Mouse (Mus musculus) 416B (cell line): ENCODE results near the gene Clec12a.
A peak's percentile ranks its signal among the peaks of the same experiment; 100 is the strongest.

Experiments
- DNase-seq: peaks from one replicate; pipeline ENCODE4 v3.0.0; 2011; ENCODE audit warnings: low read depth

Clec12a gene

GRCm38 (mm10) chr6:129374937-129375471, 32.5 kb downstream of the Clec12a start:
- peak; percentile 57 for DNase-seq

DNA sequence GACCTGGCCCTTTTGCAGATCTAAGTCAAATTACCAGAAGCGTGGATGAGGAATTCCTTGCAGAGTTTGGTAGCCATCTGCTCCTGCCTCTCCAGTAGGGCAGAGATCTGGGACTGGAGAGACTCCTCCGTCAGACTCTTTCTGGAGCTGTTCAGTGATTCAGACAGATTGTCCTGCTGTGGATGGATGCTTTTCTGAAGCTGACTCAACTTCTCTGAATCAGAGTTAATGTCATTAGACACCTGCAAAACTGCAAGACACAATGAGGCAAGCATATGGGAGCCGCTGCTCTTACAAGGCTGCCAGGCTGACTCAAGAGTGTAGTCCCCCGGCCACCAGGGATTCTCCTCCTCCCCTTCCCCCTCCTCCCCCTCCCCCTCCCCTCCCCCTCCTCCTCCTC, 38.0 kb downstream of the Clec12a start:
- DNase-seq, result no peak

- no peak for DNase-seq
Observed at GRCm38 (mm10) chr6:129381736-129382135, 39.2 kb downstream of the Clec12a start.

GRCm38 (mm10) chr6:129383466-129383865, 41.0 kb downstream of the Clec12a start:
- DNase-seq, result no peak

DNA sequence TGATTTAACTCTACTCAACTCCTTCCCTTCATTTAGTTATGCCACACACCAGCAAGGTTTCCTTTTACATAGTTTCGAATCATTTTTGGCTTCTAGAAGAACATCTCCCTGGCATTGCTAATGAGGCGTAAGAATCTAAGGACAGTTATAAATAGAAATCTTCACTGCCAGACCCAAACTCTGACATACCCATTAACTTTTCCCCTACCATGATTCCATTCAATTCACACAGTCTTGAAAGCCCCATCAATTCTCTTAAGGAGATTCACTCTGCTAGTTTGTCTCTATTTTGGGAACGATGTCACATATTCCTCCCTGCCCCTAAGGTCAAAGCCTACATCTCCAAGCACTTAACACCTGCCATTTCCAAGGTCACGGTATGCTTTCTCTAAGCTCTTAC, 42.5 kb downstream of the Clec12a start:
- DNase-seq, result no peak

DNA sequence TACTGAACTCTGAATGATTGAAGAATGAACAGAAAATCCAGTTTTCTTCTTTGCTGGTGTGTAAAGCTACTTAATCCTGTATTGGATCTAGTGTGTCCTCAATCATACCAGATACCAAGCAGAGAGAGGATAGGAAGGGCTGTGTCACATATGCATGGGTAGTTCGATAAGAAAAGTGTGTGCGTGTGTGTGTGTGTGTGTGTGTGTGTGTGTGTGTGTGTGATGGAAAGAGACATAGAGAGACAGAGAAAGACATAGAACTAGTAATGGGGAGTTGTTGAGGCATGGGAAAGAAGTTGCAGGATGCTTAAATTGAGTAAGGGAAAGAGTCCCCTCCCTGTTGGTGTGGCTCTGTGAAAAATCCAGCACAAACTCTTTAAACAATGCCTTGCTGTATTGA, 43.3 kb downstream of the Clec12a start, which contains the start of gene Clec12b:
Gene Clec12b (minus strand): TSS at position 101 of the 400 bp plus-strand sequence.
- no peak for DNase-seq

- DNase-seq, result peak; percentile 68
Observed at GRCm38 (mm10) chr6:129393087-129393720, 50.7 kb downstream of the Clec12a start.

- no peak for DNase-seq
Observed at GRCm38 (mm10) chr6:129393732-129394131, 51.2 kb downstream of the Clec12a start.

DNA sequence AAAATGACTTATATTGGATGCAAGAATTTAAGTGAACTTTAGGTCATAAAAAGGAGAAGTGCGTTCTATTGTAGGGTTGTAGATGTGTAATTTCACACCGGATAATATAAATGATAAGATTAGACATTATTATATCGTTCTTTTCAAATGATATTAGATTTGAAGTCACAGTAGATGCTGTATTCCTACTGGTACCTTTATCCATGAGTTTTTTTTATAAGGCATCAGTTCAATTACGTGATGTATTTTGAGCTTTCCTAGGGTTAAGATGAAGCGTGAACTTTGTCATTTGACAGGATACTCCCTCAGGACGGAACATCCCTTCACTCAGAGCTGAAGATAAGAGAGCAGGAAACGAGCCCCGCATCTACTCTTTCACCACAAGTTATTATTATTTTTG, 54.5 kb downstream of the Clec12a start, which contains the start of gene Clec1b:
Gene Clec1b (plus strand): TSS at position 301 of the 400 bp plus-strand sequence.
- DNase-seq, result no peak

DNA sequence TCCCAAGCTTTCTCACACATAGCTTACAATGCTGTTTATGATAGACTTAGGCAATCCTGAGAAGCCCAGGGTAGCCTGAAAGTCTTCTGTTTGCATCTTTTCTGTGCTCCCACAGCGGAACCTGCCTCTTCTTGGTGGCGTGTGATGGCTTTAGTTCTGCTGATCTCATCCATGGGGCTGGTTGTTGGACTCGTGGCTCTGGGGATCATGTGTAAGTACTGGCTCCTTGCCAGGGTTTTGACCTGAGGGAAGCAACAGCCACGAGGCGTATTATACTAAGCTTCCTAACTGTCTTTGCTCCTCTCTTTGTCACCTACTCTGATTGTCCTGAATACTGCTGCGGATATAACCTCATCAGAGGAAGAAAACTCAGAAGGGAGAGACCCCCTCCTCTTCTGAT, 57.5 kb downstream of the Clec12a start:
- peak; percentile 68 for DNase-seq

DNA sequence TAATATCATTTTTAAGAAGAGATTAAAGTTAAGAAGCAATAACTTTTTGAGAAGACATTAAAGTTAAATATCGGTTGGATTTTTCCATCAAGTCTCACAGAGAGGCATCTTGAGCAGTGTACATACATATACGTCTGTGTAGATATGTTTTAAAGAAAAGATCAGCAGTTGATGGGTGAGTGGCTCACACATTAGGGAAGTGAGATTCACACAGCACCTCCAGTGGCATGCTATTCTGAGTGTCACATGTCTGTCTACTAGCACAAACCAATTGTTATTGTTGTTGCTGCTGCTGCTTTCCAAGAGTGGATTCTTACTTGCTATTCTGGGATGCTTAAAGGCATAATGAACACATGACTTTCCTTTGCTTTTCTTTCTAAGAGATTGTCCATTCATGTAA, 59.9 kb downstream of the Clec12a start:
- no peak for DNase-seq

DNA sequence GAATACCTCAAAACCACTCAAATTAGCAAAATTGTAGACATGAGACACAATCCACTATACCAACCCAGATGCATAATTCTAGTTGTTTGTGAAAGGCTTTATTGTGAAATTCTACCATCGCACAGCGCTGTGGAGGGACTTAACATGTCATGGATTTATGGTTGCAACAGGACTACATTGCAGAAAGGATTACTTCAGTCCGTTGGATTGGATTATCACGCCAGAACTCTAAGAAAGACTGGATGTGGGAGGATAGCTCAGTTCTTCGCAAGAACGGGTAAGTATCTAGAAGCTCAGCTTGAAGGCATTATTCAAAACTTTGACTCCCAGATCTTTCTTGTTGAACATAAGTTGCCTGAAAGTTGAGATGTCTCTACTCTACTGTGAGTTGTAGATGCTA, 60.9 kb downstream of the Clec12a start:
- DNase-seq, result no peak

GRCm38 (mm10) chr6:129405999-129406398, 63.5 kb downstream of the Clec12a start:
- peak; percentile 89 for DNase-seq

GRCm38 (mm10) chr6:129407324-129407723, 64.8 kb downstream of the Clec12a start:
- peak; percentile 90 for DNase-seq

GRCm38 (mm10) chr6:129408562-129408961, 66.1 kb downstream of the Clec12a start, which contains the start of gene Clec9a:
Gene Clec9a, plus strand, starts transcription at chr6:129408862.
- no peak for DNase-seq

GRCm38 (mm10) chr6:129414177-129414576, 71.7 kb downstream of the Clec12a start:
- DNase-seq, result no peak
